Mouse (Mus musculus) embryonic fibroblast, embryonic 13.5 days (primary cell): Measurements from ENCODE around the gene Rapgef4. TPM values are rescaled to one million over a fixed set of nuclear protein-coding genes. Genes with fewer than 3 reads are reported as not detected.

Source experiments
- H3K27ac ChIP-seq: 2 replicates; pipeline ENCODE4 v1.5.1; 2012; ENCODE audit warnings: low read length, control low read depth, inconsistent platforms; ENCODE audit not compliant: insufficient read depth
- H3K4me1 ChIP-seq: 2 replicates; pipeline ENCODE4 v1.6.1; 2011; ENCODE audit warnings: low read length; ENCODE audit not compliant: control insufficient read depth, insufficient read depth
- H3K4me3 ChIP-seq: 2 replicates; pipeline ENCODE4 v1.5.1; 2011; ENCODE audit warnings: mild to moderate bottlenecking, control low read depth, low read length; ENCODE audit not compliant: insufficient read depth
- CTCF ChIP-seq: IDR thresholded peaks from 2 replicates; pipeline ENCODE4 v1.5.1; 2011; ENCODE audit warnings: mild to moderate bottlenecking, control low read depth, low read length, moderate library complexity, borderline replicate concordance; ENCODE audit not compliant: insufficient read depth
- POLR2A ChIP-seq: IDR thresholded peaks from 2 replicates; pipeline ENCODE4 v1.6.1; 2011; ENCODE audit warnings: low read depth, mild to moderate bottlenecking, control low read depth, low read length, moderate library complexity
- polyA plus RNA-seq: library from polyadenylated mRNA; stranded (reverse); fragments of >200 nt; gene quantifications from 2 replicates; pipeline ENCODE4 v1.2.4, GENCODE M21; 2011; ENCODE audit warnings: low read depth; ENCODE audit not compliant: missing spikeins, insufficient read length

Rapgef4 gene
- polyA plus RNA-seq, 1 experiment, result not detected

DNA sequence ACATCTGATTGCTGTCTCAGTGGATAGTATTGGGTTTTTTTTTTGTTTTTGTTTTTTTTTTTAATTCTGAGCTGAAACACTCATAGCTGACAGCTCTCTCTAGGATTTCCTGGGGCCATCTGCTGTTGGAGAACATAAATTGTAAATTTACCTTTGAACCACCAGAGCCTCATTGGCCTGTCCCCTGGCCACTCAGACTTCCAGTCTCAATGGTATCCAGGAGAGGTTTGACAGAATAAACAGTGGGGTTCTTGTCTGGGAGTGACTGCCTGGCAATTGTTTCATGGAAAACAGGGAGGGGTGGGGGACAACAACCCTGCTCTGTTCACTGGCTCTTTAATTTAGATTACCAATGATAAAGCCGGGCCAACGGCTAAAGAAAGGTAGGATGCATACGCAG lies 111.0 kb downstream of the Rapgef4 start:
- Histone ChIP-seq H3K4me1 (no peaks in the 10 kb centered on the region), H3K4me3 (no peak overlapping the region), H3K27ac (no peak overlapping the region)
- TF ChIP-seq CTCF, result no peak
- TF ChIP-seq POLR2A, result no peak

DNA sequence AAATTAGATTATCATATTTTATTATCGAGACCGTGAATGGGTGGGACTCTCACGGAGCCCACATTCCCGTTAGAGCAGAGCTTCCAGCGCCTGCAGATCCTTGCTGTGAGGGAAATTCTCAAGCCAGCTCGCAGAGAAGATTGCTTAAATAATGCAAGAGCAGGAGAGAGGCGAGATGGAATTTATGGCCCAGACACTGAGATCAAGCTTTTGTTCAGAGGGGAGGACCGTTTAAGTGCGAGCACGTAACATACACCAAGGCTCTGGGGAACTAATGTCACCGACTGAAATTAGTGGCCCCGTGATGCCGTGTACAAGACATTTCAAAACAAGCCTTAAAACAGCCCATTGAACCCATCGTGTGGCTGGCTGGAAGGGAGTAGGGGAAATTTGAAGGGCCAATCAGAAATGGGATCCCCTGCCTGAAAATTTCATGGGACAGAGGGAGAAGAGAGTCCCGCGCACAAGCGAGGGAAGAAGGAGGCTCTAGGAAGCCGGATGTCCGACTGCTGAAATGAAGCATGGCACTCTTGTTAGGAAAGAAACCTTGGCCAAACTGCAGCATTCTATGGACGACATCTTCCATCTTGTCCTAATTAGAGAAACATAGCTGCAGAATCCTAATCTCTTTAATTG lies 112.5 kb downstream of the Rapgef4 start:
- no peak overlapping the region for H3K27ac ChIP-seq
- TF ChIP-seq POLR2A (no peak), CTCF (no peak)
- no peak overlapping the region for H3K4me3 ChIP-seq
- H3K4me1 ChIP-seq, result no peaks in the 10 kb centered on the region

DNA sequence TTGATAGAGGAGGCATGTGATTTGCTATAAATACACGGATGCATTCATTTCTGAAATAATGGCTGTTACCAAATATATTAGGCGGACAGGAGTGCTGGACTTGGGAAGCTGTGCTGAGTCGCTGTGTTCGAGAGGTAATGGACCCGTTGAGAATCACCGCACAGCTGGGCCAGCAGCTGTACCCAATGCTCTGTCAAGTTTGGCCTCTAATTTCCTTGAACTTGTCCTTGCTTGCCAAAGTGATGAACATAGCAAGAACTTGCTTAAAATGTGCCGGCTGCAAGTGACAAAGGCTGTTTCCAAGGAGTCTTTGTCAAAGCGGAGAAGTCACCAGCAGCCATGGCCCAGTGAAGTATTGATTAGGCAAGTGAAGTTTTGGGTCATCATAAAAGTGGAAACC lies 113.0 kb downstream of the Rapgef4 start:
- H3K27ac ChIP-seq, result no peak overlapping the region
- H3K4me3 ChIP-seq, result no peak overlapping the region
- H3K4me1 ChIP-seq, result no peaks in the 10 kb centered on the region
- TF ChIP-seq CTCF (no peak), POLR2A (no peak)

DNA sequence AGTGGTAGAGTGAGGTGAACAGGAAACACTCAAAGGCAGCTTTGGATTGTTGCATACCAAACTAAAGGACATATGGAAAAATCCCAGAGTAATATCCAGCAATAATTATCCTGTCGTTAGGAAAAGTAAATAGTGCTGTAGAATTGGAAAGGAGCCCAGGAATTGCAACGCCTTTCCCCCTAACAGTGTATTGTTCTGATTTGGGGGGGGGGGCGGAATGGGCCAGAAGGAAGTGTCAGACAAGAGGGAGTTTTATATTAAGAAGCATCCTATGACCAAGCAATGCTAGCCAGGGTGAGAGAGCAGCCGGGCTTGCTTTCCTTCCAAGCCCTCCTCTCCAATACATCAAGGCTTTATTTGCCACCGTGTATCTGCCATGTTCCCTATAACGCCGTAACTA lies 113.4 kb downstream of the Rapgef4 start:
- no peak for TF ChIP-seq CTCF
- TF ChIP-seq POLR2A, result no peak
- Histone ChIP-seq H3K27ac (no peak overlapping the region), H3K4me3 (no peak overlapping the region)

DNA sequence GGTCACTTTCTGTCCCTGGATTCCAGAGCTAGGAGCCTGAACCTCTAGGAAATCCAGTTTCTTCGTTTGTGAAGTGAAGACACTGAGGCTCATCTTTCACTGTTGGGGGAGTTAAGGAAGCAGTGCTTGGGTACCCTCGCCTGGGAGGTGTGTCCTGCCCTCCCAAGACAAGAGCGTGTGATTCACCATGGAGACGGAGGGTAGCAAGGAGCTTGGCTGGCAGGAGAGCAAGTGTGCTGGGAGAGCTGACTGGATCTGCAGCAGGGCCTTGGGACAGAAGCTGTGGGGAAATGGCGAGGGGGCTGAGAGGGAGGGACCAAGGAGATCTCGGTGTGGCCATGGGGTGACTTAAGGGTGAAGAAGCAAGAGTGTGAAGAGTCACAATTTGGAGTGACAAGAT lies 114.0 kb downstream of the Rapgef4 start:
- TF ChIP-seq POLR2A (no peak), CTCF (no peak)
- H3K4me1 ChIP-seq, result no peaks in the 10 kb centered on the region
- no peak overlapping the region for H3K27ac ChIP-seq
- no peak overlapping the region for H3K4me3 ChIP-seq

More for the DNA sequence above, 113.4 kb downstream of the Rapgef4 start:
- no peaks in the 10 kb centered on the region for H3K4me1 ChIP-seq

DNA sequence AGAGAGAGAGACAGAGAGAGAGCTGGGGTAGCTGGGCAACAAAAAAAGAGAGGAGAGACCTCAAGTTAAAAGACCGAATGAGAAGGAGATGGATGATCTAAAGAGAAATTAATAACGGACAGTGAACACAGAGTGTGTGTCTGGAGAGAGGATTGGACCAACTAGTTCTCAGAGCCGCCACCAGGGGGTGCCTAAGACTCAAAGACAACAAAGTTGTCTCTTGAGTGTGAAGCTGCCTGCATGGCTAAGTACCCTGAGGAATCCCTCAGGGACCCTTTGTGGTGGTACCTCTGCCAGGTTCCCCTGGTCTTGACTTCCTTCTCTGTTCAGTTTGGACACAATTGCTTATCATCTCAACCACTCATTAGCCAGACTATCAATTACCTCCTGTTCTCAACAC lies 115.3 kb downstream of the Rapgef4 start:
- Histone ChIP-seq H3K4me3 (no peak overlapping the region), H3K27ac (no peak overlapping the region), H3K4me1 (no peaks in the 10 kb centered on the region)
- TF ChIP-seq CTCF, result no peak
- TF ChIP-seq POLR2A, result no peak

DNA sequence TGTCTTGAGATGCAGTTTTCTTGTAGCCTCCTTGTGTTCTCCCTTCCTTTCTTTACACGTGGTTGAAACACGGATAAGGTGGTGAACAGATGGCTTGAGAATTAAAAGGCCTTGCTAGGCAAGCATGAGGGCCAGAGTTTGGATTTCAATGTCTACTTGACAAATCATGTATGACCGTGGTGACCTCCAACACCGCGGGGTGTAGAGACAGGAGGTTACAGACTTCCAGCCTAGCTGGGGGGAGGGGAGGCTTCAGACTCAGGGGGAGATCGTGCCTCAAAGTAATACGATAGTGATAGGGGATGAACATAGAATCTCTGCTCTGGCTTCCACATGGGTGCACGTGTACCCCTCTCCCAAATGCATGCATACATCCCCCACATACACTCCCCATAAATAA lies 117.3 kb downstream of the Rapgef4 start:
- no peak overlapping the region for H3K4me3 ChIP-seq
- H3K27ac ChIP-seq, result no peak overlapping the region
- no peak for TF ChIP-seq CTCF
- no peak for TF ChIP-seq POLR2A
- no peaks in the 10 kb centered on the region for H3K4me1 ChIP-seq

DNA sequence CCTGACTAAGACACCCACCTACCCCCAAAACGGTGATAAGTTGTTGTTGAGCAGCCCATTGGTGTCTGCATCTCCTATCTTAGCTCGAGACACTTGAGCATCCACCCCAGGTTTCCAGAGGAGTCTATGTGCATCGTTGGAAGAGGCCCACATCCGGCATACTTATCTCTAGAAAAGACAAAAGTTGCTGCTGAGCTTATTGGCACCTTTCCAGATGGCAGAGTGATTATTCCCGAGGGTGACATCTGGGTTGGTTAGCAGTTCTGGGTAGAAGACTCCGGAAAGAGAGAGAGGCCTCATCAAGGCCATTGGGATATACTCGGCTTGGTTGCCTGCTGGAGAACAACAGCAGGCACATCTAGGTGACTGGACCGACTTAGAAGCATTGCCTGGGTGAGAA lies 123.6 kb downstream of the Rapgef4 start:
- Histone ChIP-seq H3K4me3 (no peak overlapping the region), H3K4me1 (peaks cover 2% of the 10 kb centered on the region; the same call in 1 of the 2 replicates), H3K27ac (no peak overlapping the region)
- TF ChIP-seq POLR2A (no peak), CTCF (no peak)

DNA sequence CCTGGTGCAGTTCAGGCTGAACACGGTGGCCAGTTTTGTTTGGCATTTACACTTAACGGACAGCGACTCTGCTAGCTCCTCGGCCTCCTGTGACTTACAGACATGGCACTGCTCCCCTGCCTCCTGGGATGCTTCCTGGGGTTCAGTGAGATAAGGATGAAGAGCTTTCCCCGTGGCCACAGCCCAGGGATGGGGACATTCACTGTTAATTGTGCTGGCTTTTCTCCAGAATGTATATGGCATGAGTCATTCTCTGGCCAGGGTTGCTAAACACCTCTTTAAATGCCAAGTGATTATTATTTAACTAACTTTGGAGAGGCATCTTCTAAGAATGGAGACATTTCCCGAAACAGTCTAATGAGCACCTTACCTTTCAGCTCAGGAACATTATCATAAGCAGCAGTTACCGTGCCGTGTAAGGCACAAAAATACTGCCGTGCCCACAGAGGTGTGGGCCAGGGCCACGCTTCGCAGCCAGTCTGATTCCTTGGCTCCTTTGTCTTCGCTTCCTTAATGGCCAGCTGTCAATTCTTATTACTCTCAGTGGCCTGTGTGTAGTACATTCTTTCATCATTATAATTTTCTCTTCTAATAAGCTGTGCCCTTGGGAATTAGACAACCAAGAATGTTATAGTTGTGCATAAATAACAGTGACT lies 126.6 kb downstream of the Rapgef4 start:
- Histone ChIP-seq H3K27ac (no peak overlapping the region), H3K4me3 (no peak overlapping the region), H3K4me1 (peaks cover 2% of the 10 kb centered on the region; the same call in 1 of the 2 replicates)
- TF ChIP-seq POLR2A, result no peak
- TF ChIP-seq CTCF, result no peak

DNA sequence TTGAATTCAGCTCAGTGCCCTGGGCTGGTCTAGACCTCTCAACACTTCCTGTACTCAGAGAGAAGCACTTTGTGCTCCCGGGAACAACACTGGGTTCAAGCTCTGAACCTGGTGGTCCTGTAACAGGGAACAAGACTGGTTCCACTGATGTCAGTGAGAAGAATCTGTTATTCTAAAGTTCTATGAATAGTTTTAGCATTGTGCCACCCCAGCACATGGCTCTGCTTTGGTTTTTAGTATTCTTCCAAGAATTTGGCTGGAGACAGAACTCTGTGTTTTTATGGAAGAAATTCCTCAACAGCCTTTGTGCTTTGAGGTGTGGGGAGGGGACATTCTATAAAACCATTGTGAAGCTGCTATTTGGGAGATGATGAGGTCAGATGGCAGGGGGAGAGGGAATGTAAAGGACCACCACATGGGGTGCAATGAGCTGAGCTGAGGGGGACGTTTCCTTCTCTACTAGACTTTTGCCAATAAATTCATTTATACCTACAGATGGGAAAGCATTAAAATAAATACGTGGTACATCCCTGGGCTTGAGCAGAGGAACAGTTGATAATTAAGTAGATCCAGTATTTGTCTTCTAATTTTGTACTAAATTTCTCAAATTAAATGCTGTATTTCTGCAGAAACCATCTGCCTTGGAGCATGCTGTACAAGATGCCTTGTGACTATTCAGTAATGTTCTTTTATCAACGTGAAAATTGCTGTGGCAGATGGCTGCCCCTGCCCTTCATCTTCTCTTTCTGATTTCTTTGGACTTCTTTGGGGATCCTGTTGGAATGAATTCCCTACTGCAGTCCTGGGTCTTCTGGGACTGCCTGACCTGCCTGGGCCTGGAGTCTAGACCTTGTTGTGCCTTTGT lies 127.6 kb downstream of the Rapgef4 start:
- TF ChIP-seq CTCF (no peak), POLR2A (no peak)
- Histone ChIP-seq H3K4me1 (peaks cover 2% of the 10 kb centered on the region; the same call in 1 of the 2 replicates), H3K27ac (no peak overlapping the region)

DNA sequence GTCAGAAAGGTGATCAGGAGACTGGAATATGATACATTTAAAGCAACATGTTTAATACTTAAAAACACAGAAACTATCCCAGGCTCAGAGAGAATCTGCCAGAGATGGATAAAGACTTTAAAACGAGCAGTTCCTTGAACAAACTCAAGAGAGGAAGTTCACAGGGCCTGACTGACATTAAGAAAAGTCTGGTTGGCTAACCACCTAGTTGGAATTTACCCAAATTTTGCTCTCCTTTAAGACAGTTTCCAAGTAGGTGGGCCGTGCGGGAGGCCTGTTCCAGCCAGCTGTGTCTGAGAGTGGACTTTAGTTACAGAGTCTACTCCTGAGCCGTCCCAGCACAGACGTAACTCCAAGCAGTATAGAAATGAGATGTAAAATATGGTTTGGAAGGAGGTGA lies 129.4 kb downstream of the Rapgef4 start:
- H3K4me3 ChIP-seq, result no peak overlapping the region

More for the DNA sequence above, 127.6 kb downstream of the Rapgef4 start:
- no peak overlapping the region for H3K4me3 ChIP-seq

More for the DNA sequence above, 129.4 kb downstream of the Rapgef4 start:
- Histone ChIP-seq H3K4me1 (peaks cover 2% of the 10 kb centered on the region; the same call in 1 of the 2 replicates), H3K27ac (no peak overlapping the region)
- TF ChIP-seq CTCF (no peak), POLR2A (no peak)
